Mouse (Mus musculus) liver, embryonic 16.5 days (tissue): ENCODE data around the gene Abr. TPM values are rescaled to one million over a fixed set of nuclear protein-coding genes. Genes with fewer than 3 reads are reported as not detected.

Source experiments
- ATAC-seq: fragments of 200-750 bp; cut with Nextera tagmentation; 2 replicates; pipeline ENCODE4 v1.8.0; 2017; ENCODE audit warnings: low read depth, mild to moderate bottlenecking, moderate number of reproducible peaks, moderate library complexity
- H3K27ac ChIP-seq: fragments of 300-500 bp; sonication (generic); 2 replicates; pipeline ENCODE4 v1.5.1; 2014; ENCODE audit warnings: mild to moderate bottlenecking, low read length
- H3K27me3 ChIP-seq: fragments of 300-500 bp; sonication (generic); 2 replicates; pipeline ENCODE4 v1.6.1; 2014; ENCODE audit warnings: low read depth, low read length, mixed read lengths; ENCODE audit not compliant: control insufficient read depth, insufficient read depth
- H3K36me3 ChIP-seq: fragments of 300-500 bp; sonication (generic); 2 replicates; pipeline ENCODE4 v1.6.1; 2014; ENCODE audit warnings: mild to moderate bottlenecking; ENCODE audit not compliant: control insufficient read depth, insufficient read depth
- H3K4me1 ChIP-seq: fragments of 300-500 bp; sonication (generic); 2 replicates; pipeline ENCODE4 v1.6.1; 2014; ENCODE audit warnings: low read depth, low read length, mixed read lengths; ENCODE audit not compliant: control insufficient read depth
- H3K4me2 ChIP-seq: fragments of 300-500 bp; sonication (generic); 2 replicates; pipeline ENCODE4 v1.6.1; 2014; ENCODE audit warnings: low read depth, low read length, mixed read lengths
- H3K4me3 ChIP-seq: fragments of 300-500 bp; sonication (generic); 2 replicates; pipeline ENCODE4 v1.5.1; 2014; ENCODE audit warnings: low read depth, mild to moderate bottlenecking, low read length
- H3K9ac ChIP-seq: fragments of 300-500 bp; sonication (generic); 2 replicates; pipeline ENCODE4 v1.6.1; 2014; ENCODE audit warnings: low read depth, low read length
- H3K9me3 ChIP-seq: fragments of 300-500 bp; sonication (generic); replicated peaks from 2 replicates; pipeline ENCODE4 v1.6.1; 2016; ENCODE audit warnings: low read length; ENCODE audit not compliant: control insufficient read depth
- WGBS: fragments of 180-500 bp; shearing (Covaris S2); extraction: QIAGEN DNeasy Blood & Tissue Kit; methylation state at CpG from one replicate; pipeline ENCODE4 v1.1.7; 2014; ENCODE audit not compliant: insufficient replicate concordance; 5-methylcytosine and 5-hydroxymethylcytosine counted together
- polyA plus RNA-seq: library from polyadenylated mRNA; unstranded; fragments of >200 nt; fragmentation: Nextera tagmentation; extraction: Ambion mirVana; gene quantifications from 2 replicates; pipeline ENCODE4 v1.2.1, GENCODE M21; 2015

Gene Abr
- polyA plus RNA-seq, 1 experiment from 2014 or later: 3.7 TPM

- 74% methylated on average over 8 of the region's 8 CpGs for WGBS
- no peak for ATAC-seq
- no peaks in the 10 kb centered on the region for H3K9me3 ChIP-seq
- no peaks in the 10 kb centered on the region for H3K36me3 ChIP-seq
- H3K4me2 ChIP-seq: no peak overlapping the region
- H3K9ac ChIP-seq: no peak overlapping the region
- no peaks in the 10 kb centered on the region for H3K4me1 ChIP-seq
- no peaks in the 10 kb centered on the region for H3K27me3 ChIP-seq
- no peak overlapping the region for H3K27ac ChIP-seq
- H3K4me3 ChIP-seq: no peak overlapping the region
These were observed 114.6 kb downstream of the Abr start for GRCm38 (mm10) chr11:76507302-76508124.

DNA sequence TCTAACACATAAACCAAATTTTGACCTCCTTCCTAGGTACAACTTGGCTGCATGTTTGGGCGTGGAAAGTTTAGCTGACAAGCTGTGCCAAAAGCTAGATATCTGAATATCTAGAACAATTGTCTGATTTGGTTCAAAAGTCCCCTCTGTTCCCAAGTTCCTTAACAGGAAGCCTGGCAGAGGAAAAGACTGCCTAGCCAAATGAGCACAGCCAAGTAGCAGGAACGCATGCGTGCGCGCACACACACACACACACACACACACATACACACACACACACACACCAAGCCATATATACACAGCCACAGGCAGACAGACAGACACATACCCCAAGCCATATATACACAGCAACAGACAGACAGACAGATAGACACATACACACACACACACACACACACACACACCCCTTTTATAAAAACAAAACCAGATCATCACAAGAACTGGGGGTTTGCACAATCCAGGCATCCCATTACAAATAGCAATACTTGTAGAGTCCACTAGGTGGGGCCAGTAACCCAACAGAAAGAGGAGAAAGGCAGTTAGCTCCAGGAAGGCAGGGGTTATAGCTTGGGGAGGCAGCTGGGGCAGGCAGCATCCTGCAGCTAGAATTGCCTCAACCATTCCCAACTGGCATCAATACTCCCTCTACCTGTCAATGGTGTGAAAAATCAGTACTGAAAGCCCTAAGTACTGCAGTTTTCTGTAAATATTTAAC is 115.4 kb downstream of the Abr start:
- H3K9me3 ChIP-seq: no peaks in the 10 kb centered on the region
- no peak overlapping the region for H3K4me2 ChIP-seq
- no peaks in the 10 kb centered on the region for H3K36me3 ChIP-seq
- no peak overlapping the region for H3K27ac ChIP-seq
- ATAC-seq: no peak
- no peak overlapping the region for H3K9ac ChIP-seq
- H3K27me3 ChIP-seq: no peaks in the 10 kb centered on the region
- WGBS: 69% methylated on average over 5 of the region's 5 CpGs
- no peak overlapping the region for H3K4me3 ChIP-seq
- no peaks in the 10 kb centered on the region for H3K4me1 ChIP-seq

DNA sequence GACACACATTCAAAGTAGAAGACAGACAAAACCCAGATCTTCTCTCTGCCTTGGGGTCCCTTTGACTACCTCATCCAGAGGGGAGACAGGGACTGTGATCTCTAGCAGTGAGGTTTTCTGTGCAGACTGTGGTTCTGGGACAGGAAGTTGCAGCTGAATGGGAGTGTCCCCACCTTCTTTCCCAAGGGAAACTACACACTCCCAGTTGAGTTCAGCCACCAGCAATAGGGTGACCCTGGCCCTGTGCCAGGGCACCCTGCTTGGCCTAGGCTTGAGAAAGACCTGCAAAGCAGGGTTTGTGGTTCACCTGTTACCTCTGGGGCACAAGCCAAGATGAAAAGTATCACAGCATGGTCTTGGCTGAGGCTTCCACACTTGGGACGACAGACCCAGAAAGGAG is 117.0 kb downstream of the Abr start:
- 79% methylated on average over 1 of the region's 1 CpGs for WGBS
- H3K36me3 ChIP-seq: no peaks in the 10 kb centered on the region
- no peak overlapping the region for H3K27ac ChIP-seq
- H3K9me3 ChIP-seq: no peaks in the 10 kb centered on the region
- no peaks in the 10 kb centered on the region for H3K4me1 ChIP-seq
- H3K4me2 ChIP-seq: no peak overlapping the region
- H3K27me3 ChIP-seq: no peaks in the 10 kb centered on the region
- H3K9ac ChIP-seq: no peak overlapping the region
- H3K4me3 ChIP-seq: no peak overlapping the region
- no peak for ATAC-seq

- H3K9ac ChIP-seq: no peak overlapping the region
- H3K4me3 ChIP-seq: no peak overlapping the region
- H3K4me2 ChIP-seq: no peak overlapping the region
- no peaks in the 10 kb centered on the region for H3K9me3 ChIP-seq
- H3K36me3 ChIP-seq: no peaks in the 10 kb centered on the region
- WGBS: 33% methylated on average over 5 of the region's 5 CpGs
- no peaks in the 10 kb centered on the region for H3K4me1 ChIP-seq
- no peak for ATAC-seq
- no peaks in the 10 kb centered on the region for H3K27me3 ChIP-seq
- H3K27ac ChIP-seq: no peak overlapping the region
These were observed 118.1 kb downstream of the Abr start for GRCm38 (mm10) chr11:76504058-76504457.

- H3K27me3 ChIP-seq: peaks cover 3% of the 10 kb centered on the region
- H3K4me1 ChIP-seq: no peaks in the 10 kb centered on the region; the same call in 1 of the 2 replicates
- H3K4me2 ChIP-seq: no peak overlapping the region
- H3K36me3 ChIP-seq: no peaks in the 10 kb centered on the region
- 54% methylated on average over 1 of the region's 1 CpGs for WGBS
- H3K4me3 ChIP-seq: no peak overlapping the region
- ATAC-seq: no peak
- H3K9ac ChIP-seq: no peak overlapping the region
- H3K9me3 ChIP-seq: no peaks in the 10 kb centered on the region
- H3K27ac ChIP-seq: no peak overlapping the region
These were observed 122.1 kb downstream of the Abr start for GRCm38 (mm10) chr11:76499987-76500386.

DNA sequence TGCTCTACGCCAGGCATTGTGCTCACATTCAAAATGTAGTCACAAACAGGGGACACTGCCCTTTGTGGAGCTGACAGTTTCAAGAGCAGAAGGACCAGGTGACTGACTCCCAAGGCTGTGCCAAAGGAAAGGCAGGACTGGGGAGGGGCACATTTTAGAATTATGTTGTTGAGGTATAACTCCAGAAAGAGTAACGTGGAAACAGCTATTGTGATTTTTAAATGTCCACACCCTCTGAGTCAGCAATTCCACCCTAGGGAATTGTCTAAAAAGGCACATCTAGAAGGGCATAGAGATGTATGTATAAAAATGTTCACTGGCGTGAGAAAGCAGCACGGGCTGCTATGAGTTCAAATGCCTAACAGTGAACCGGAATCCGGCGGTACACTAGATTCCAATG is 122.5 kb downstream of the Abr start:
- H3K4me1 ChIP-seq: no peaks in the 10 kb centered on the region; the same call in 1 of the 2 replicates
- ATAC-seq: no peak
- H3K9me3 ChIP-seq: no peaks in the 10 kb centered on the region
- no peak overlapping the region for H3K4me3 ChIP-seq
- H3K27me3 ChIP-seq: peaks cover 7% of the 10 kb centered on the region
- no peak overlapping the region for H3K9ac ChIP-seq
- 71% methylated on average over 7 of the region's 7 CpGs for WGBS
- no peak overlapping the region for H3K4me2 ChIP-seq
- H3K36me3 ChIP-seq: no peaks in the 10 kb centered on the region
- H3K27ac ChIP-seq: no peak overlapping the region

DNA sequence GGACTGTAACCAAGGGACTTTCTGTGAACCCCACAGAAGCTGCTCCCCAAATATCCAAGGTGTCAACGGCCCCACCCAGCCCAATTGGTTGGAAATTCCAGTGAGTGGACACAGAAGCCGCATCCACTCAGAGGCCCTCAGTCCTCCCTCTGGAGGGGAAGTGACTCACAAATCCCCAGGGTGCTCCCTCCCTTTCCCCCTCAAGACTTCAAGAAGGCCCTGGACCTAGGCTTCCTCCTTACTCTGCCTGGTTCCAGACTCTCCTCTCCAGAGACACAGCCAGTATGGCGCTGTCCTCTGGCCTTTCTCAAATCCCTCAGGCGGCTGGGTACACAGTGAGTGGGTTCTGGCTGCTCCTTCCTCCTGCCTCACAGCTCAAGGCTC is 124.4 kb downstream of the Abr start:
- Histone ChIP-seq H3K27ac (0 out of 2 replicates have a peak overlapping the region, but pooled peaks have one; percentile 19), H3K4me2 (no peak overlapping the region)
- no peak for ATAC-seq

DNA sequence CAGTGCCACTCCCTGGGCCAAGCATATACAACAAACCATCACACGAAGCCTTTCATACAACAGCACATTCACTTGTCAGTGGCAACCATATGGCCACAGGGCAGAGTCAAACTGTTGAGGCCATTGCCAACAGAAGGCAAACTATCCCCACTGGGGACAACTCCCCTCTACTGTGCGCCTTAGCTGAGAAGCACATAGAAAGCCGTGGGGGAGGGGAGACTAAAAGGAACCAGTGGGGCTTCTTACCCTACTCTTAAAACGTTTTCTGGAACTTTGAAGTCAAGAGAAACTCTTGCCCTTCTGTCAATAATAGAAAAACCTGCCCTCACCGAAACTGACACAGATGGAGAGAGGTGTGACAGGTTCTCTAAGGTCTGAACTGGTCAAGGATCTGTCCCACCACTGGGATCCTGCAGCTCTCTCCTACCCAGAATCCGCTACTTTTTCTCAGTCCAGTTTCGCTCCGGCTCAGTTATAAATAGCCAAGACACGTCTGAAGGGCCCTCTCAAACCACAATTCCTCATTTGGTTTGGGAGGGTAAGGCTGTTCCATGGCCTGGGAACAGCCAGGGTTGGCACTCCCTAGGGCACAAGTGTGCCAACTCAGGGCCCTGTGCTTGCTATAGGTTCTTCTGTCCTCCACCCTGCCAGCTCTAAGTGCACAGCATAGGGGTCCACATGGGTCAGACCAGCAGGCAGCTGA is 124.9 kb downstream of the Abr start:
- H3K27ac ChIP-seq: no peak overlapping the region
- H3K9me3 ChIP-seq: no peaks in the 10 kb centered on the region
- ATAC-seq: no peak
- no peaks in the 10 kb centered on the region; the same call in 1 of the 2 replicates for H3K4me1 ChIP-seq
- H3K27me3 ChIP-seq: peaks cover 19% of the 10 kb centered on the region
- WGBS: 46% methylated on average over 9 of the region's 9 CpGs
- H3K4me2 ChIP-seq: no peak overlapping the region
- H3K9ac ChIP-seq: no peak overlapping the region
- H3K4me3 ChIP-seq: no peak overlapping the region
- no peaks in the 10 kb centered on the region for H3K36me3 ChIP-seq

More for the DNA sequence above, 124.4 kb downstream of the Abr start:
- no peak overlapping the region for H3K4me3 ChIP-seq
- H3K9me3 ChIP-seq: no peaks in the 10 kb centered on the region
- H3K9ac ChIP-seq: no peak overlapping the region
- H3K4me1 ChIP-seq: no peaks in the 10 kb centered on the region; the same call in 1 of the 2 replicates
- H3K27me3 ChIP-seq: peaks cover 19% of the 10 kb centered on the region
- no peaks in the 10 kb centered on the region for H3K36me3 ChIP-seq
- 53% methylated on average over 4 of the region's 4 CpGs for WGBS
